Mouse (Mus musculus) left cerebral cortex, postnatal 25 days (tissue): Measurements from ENCODE around the gene Naa80. TPM values are rescaled to one million over a fixed set of nuclear protein-coding genes. Genes with fewer than 3 reads are reported as not detected.
A peak's percentile ranks its signal among the peaks of the same experiment; 100 is the strongest.

Source experiments
- DNase-seq, 2 experiments: peaks; one replicate each; pipeline ENCODE4 v3.0.0; 2022; ENCODE audit warnings: low spot score in 2 of 2, mixed read lengths in 1 of 2
- intact Hi-C: fragments of 180-260 bp; cut with DNase I; formaldehyde crosslinking; loops from one replicate; pipeline ENCODE4 v1.15.1; 2025
- total RNA-seq, 2 experiments: library from RNA; stranded (reverse); gene quantifications; 2 replicates each; pipeline ENCODE4 v1.2.3; 2021

Gene Naa80
- total RNA-seq: 10 to 100 TPM; 10.8 to 11.3 TPM

- intact Hi-C loops: no loop called here
- no peak for DNase-seq
These were observed at the start of gene Naa80 for GRCm38 (mm10) chr9:107578587-107578986. TSS of gene Naa80 (plus strand) at chr9:107578887.

GRCm38 (mm10) chr9:107533791-107534407 lies 44.8 kb upstream of the Naa80 start, which contains the start of gene Tmem115:
TSS of gene Tmem115 (plus strand) at chr9:107533945.
- intact Hi-C loops: loop anchor here (10.0 kb wide), 1 partner anchor 649 kb away; the partner anchor contains the start of gene Rbm15b

GRCm38 (mm10) chr9:107534408-107535202 lies 44.1 kb upstream of the Naa80 start:
- no peak for DNase-seq
- intact Hi-C loops: loop anchor here (10.0 kb wide), 1 partner anchor 650 kb away; the partner anchor contains the start of gene Rbm15b

More at GRCm38 (mm10) chr9:107533791-107534407, 44.8 kb upstream of the Naa80 start, which contains the start of gene Tmem115:
- peak; percentile 95 to 99 for DNase-seq

GRCm38 (mm10) chr9:107538231-107538630 lies 40.5 kb upstream of the Naa80 start:
- DNase-seq: no peak
- intact Hi-C loops: loop anchor here (10.0 kb wide), 1 partner anchor 653 kb away; the partner anchor contains the start of gene Rbm15b

- intact Hi-C loops: loop anchor here (10.0 kb wide), 1 partner anchor 654 kb away; the partner anchor contains the start of gene Rbm15b
- DNase-seq: no peak
These were observed 40.0 kb upstream of the Naa80 start for GRCm38 (mm10) chr9:107538711-107539110.

GRCm38 (mm10) chr9:107539940-107540339 lies 38.7 kb upstream of the Naa80 start:
- intact Hi-C loops: loop anchor here (10.0 kb wide), 1 partner anchor 655 kb away; the partner anchor contains the start of gene Rbm15b
- no peak for DNase-seq

GRCm38 (mm10) chr9:107540420-107540819 lies 38.3 kb upstream of the Naa80 start:
- no peak for DNase-seq
- intact Hi-C loops: no loop called here

GRCm38 (mm10) chr9:107541005-107541404 lies 37.7 kb upstream of the Naa80 start:
- no peak for DNase-seq
- intact Hi-C loops: no loop called here

GRCm38 (mm10) chr9:107541474-107542351 lies 37.0 kb upstream of the Naa80 start, which contains the start of the genes Cyb561d2 and Nprl2:
TSS of gene Cyb561d2 (minus strand) at chr9:107542193.
TSS of gene Nprl2 (plus strand) at chr9:107542226.
- DNase-seq: peak; percentile 93 to 97
- intact Hi-C loops: no loop called here

- DNase-seq: no peak
These were observed 36.4 kb upstream of the Naa80 start for GRCm38 (mm10) chr9:107542352-107542686.

GRCm38 (mm10) chr9:107542721-107543120 lies 36.0 kb upstream of the Naa80 start:
- intact Hi-C loops: no loop called here
- no peak for DNase-seq

More at GRCm38 (mm10) chr9:107542352-107542686, 36.4 kb upstream of the Naa80 start:
- intact Hi-C loops: no loop called here

- no peak for DNase-seq
- intact Hi-C loops: no loop called here
These were observed 35.4 kb upstream of the Naa80 start for GRCm38 (mm10) chr9:107543299-107543698.

- intact Hi-C loops: no loop called here
- DNase-seq: no peak
These were observed 34.4 kb upstream of the Naa80 start for GRCm38 (mm10) chr9:107544196-107544700.

GRCm38 (mm10) chr9:107544729-107545128 lies 34.0 kb upstream of the Naa80 start:
- intact Hi-C loops: no loop called here
- DNase-seq: no peak

GRCm38 (mm10) chr9:107545199-107545598 lies 33.5 kb upstream of the Naa80 start:
- intact Hi-C loops: no loop called here
- no peak for DNase-seq

- DNase-seq: peak; percentile 63 to 74
- intact Hi-C loops: no loop called here
These were observed 33.1 kb upstream of the Naa80 start for GRCm38 (mm10) chr9:107545602-107546001.

- DNase-seq: peak; percentile 88 to 92
- intact Hi-C loops: no loop called here
These were observed 31.7 kb upstream of the Naa80 start, which contains the start of gene Zmynd10 for GRCm38 (mm10) chr9:107547026-107547425. TSS of gene Zmynd10 (plus strand) at chr9:107547298.

- intact Hi-C loops: no loop called here
These were observed 30.7 kb upstream of the Naa80 start for GRCm38 (mm10) chr9:107547957-107548356.

GRCm38 (mm10) chr9:107548820-107549219 lies 29.9 kb upstream of the Naa80 start:
- no peak for DNase-seq
- intact Hi-C loops: no loop called here

More at GRCm38 (mm10) chr9:107547957-107548356, 30.7 kb upstream of the Naa80 start:
- DNase-seq: no peak
